Mouse (Mus musculus): Measurements from ENCODE around the gene Ephb2. TPM values are rescaled to one million over a fixed set of nuclear protein-coding genes. Genes with fewer than 3 reads are reported as not detected.
A peak's percentile ranks its signal among the peaks of the same experiment; 100 is the strongest.

Ephb2 gene
- polyA plus RNA-seq, 1 experiment from 2014 or later = 33.7 TPM

GRCm38 (mm10) chr4:136602568-136602967 is 233.2 kb downstream of the Ephb2 start, which contains the start of gene Kdm1a:
Kdm1a (minus strand) TSS chr4:136602723.
- ATAC-seq (ENCODE audit: low FRiP score) (peak; percentile 85), DNase-seq (ENCODE audit: low spot score, missing footprints) (peak; percentile 100)
- Histone ChIP-seq H3K27ac (ENCODE audit: low read depth, low read length) (peak within 1 kb of the TSS; percentile 79), H3K4me1 (ENCODE audit: control insufficient read depth, insufficient read depth, low read length) (peaks cover 9% of the 10 kb centered on the region), H3K27me3 (ENCODE audit: control insufficient read depth, insufficient read depth, low read length) (no peaks in the 10 kb centered on the region), H3K4me3 (ENCODE audit: low read depth, low read length) (peak within 1 kb of the TSS; percentile 99), H3K4me2 (peak within 1 kb of the TSS; percentile 55), H3K9ac (ENCODE audit: low read length) (peak within 1 kb of the TSS; percentile 99), H3K9me3 (ENCODE audit: control insufficient read depth, low read length) (no peaks in the 10 kb centered on the region; the same call in 1 of the 2 replicates), H3K36me3 (ENCODE audit: control insufficient read depth, insufficient read depth, low read length) (no peaks in the 10 kb centered on the region)
- WGBS = under 1% methylated on average over 32 of the region's 45 CpGs

GRCm38 (mm10) chr4:136602018-136602554 is 233.7 kb downstream of the Ephb2 start:
- no peaks in the 10 kb centered on the region for H3K36me3 ChIP-seq (ENCODE audit: control insufficient read depth, insufficient read depth, low read length)
- peak; percentile 97 for DNase-seq (ENCODE audit: low spot score, missing footprints)
- peak overlapping the region; percentile 99 for H3K4me3 ChIP-seq (ENCODE audit: low read depth, low read length)
- peak overlapping the region; percentile 55 for H3K4me2 ChIP-seq
- peak overlapping the region; percentile 79 for H3K27ac ChIP-seq (ENCODE audit: low read depth, low read length)
- WGBS = under 1% methylated on average over 66 of the region's 68 CpGs
- H3K27me3 ChIP-seq (ENCODE audit: control insufficient read depth, insufficient read depth, low read length) = no peaks in the 10 kb centered on the region
- ATAC-seq (ENCODE audit: low FRiP score) = peak; percentile 65
- H3K9me3 ChIP-seq (ENCODE audit: control insufficient read depth, low read length) = no peaks in the 10 kb centered on the region; the same call in 1 of the 2 replicates
- H3K4me1 ChIP-seq (ENCODE audit: control insufficient read depth, insufficient read depth, low read length) = peaks cover 9% of the 10 kb centered on the region
- peak overlapping the region; percentile 99 for H3K9ac ChIP-seq (ENCODE audit: low read length)

GRCm38 (mm10) chr4:136601476-136601875 is 234.3 kb downstream of the Ephb2 start:
- Histone ChIP-seq H3K4me1 (ENCODE audit: control insufficient read depth, insufficient read depth, low read length) (peaks cover 9% of the 10 kb centered on the region), H3K4me2 (peak overlapping the region; percentile 55), H3K36me3 (ENCODE audit: control insufficient read depth, insufficient read depth, low read length) (no peaks in the 10 kb centered on the region), H3K27ac (ENCODE audit: low read depth, low read length) (peak overlapping the region; percentile 79; the same call in 1 of the 2 replicates), H3K9ac (ENCODE audit: low read length) (peak overlapping the region; percentile 99), H3K9me3 (ENCODE audit: control insufficient read depth, low read length) (no peaks in the 10 kb centered on the region; the same call in 1 of the 2 replicates), H3K4me3 (ENCODE audit: low read depth, low read length) (peak overlapping the region; percentile 99), H3K27me3 (ENCODE audit: control insufficient read depth, insufficient read depth, low read length) (no peaks in the 10 kb centered on the region)
- ATAC-seq (ENCODE audit: low FRiP score) (no peak), DNase-seq (ENCODE audit: low spot score, missing footprints) (peak; percentile 94)
- WGBS = 5% methylated on average over 13 of the region's 13 CpGs

- H3K4me3 ChIP-seq (ENCODE audit: low read depth, low read length) = peak overlapping the region; percentile 99
- peaks cover 9% of the 10 kb centered on the region for H3K4me1 ChIP-seq (ENCODE audit: control insufficient read depth, insufficient read depth, low read length)
- H3K27me3 ChIP-seq (ENCODE audit: control insufficient read depth, insufficient read depth, low read length) = no peaks in the 10 kb centered on the region
- no peak overlapping the region for H3K9ac ChIP-seq (ENCODE audit: low read length)
- no peak overlapping the region for H3K27ac ChIP-seq (ENCODE audit: low read depth, low read length)
- no peak for ATAC-seq (ENCODE audit: low FRiP score)
- 92% methylated on average over 2 of the region's 2 CpGs for WGBS
- H3K36me3 ChIP-seq (ENCODE audit: control insufficient read depth, insufficient read depth, low read length) = no peaks in the 10 kb centered on the region
- H3K4me2 ChIP-seq = peak overlapping the region; percentile 55
- H3K9me3 ChIP-seq (ENCODE audit: control insufficient read depth, low read length) = no peaks in the 10 kb centered on the region; the same call in 1 of the 2 replicates
- peak; percentile 83 for DNase-seq (ENCODE audit: low spot score, missing footprints)
Measured at GRCm38 (mm10) chr4:136600536-136600935, 235.3 kb downstream of the Ephb2 start.

- whole genome bisulfite sequencing = 96% methylated on average over 3 of the region's 3 CpGs
- Histone ChIP-seq H3K36me3 (ENCODE audit: control insufficient read depth, insufficient read depth, low read length) (no peaks in the 10 kb centered on the region), H3K9ac (ENCODE audit: low read length) (no peak overlapping the region), H3K27ac (ENCODE audit: low read depth, low read length) (no peak overlapping the region), H3K9me3 (ENCODE audit: control insufficient read depth, low read length) (no peaks in the 10 kb centered on the region; the same call in 1 of the 2 replicates), H3K4me3 (ENCODE audit: low read depth, low read length) (no peak overlapping the region), H3K4me2 (no peak overlapping the region), H3K27me3 (ENCODE audit: control insufficient read depth, insufficient read depth, low read length) (no peaks in the 10 kb centered on the region), H3K4me1 (ENCODE audit: control insufficient read depth, insufficient read depth, low read length) (peaks cover 9% of the 10 kb centered on the region)
- DNase-seq (ENCODE audit: low spot score, missing footprints) = peak; percentile 84
- ATAC-seq (ENCODE audit: low FRiP score) = no peak
Measured at GRCm38 (mm10) chr4:136599869-136600268, 235.9 kb downstream of the Ephb2 start.

DNA sequence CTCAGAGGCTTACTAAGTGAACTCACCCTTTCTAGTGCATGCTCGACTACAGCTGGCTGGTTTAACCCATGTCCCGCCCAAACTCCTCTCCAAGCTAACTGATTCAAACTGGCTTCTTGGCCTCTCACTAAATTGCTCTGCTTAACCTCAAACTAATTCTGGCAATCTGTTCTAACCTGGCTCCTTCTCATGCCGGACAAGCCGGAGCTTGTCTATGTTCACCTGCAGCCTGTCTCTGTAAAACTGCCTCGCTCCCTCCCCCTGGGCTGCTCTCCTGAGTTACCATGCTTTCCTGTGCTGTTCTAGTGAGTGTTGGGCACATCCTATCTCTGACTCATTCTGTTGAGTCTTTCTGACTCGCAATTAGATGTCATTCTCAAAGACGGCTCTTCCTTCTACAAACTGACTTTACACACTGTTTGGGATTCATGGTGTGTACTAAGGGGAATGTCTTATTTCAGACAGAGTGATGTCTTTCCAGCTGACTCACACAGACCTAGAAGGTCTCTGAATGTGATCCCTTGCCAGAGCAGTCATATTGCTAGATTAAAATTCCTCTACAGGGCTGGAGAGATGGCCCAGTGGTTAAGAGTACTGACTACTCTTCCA is 237.4 kb downstream of the Ephb2 start:
- peak; percentile 67 for DNase-seq (ENCODE audit: low spot score, missing footprints)
- no peak overlapping the region for H3K4me2 ChIP-seq
- no peaks in the 10 kb centered on the region for H3K36me3 ChIP-seq (ENCODE audit: control insufficient read depth, insufficient read depth, low read length)
- 95% methylated on average over 7 of the region's 7 CpGs for WGBS
- no peaks in the 10 kb centered on the region; the same call in 1 of the 2 replicates for H3K9me3 ChIP-seq (ENCODE audit: control insufficient read depth, low read length)
- H3K9ac ChIP-seq (ENCODE audit: low read length) = no peak overlapping the region
- no peak overlapping the region for H3K27ac ChIP-seq (ENCODE audit: low read depth, low read length)
- H3K27me3 ChIP-seq (ENCODE audit: control insufficient read depth, insufficient read depth, low read length) = no peaks in the 10 kb centered on the region
- H3K4me3 ChIP-seq (ENCODE audit: low read depth, low read length) = no peak overlapping the region
- ATAC-seq (ENCODE audit: low FRiP score) = no peak
- peaks cover 13% of the 10 kb centered on the region for H3K4me1 ChIP-seq (ENCODE audit: control insufficient read depth, insufficient read depth, low read length)

Small RNA genes lying within 50 kb of the gene (microRNA-seq; reads per million reads assigned to microRNA genes)
- not detected for gene Gm22180

Other genes with a start within 250 kb of the Ephb2 start
- 89.6 and 92.3 TPM in 2 replicates for gene Kdm1a, start 233.3 kb downstream of the Ephb2 start, polyA plus RNA-seq (2014; fragmentation: Nextera tagmentation; extraction: Ambion mirVana)
- not detected in 2 replicates for gene Tex46, start 225.6 kb downstream of the Ephb2 start, polyA plus RNA-seq (2014; fragmentation: Nextera tagmentation; extraction: Ambion mirVana)
- gene Lactbl1, start 213.4 kb downstream of the Ephb2 start, polyA plus RNA-seq (2014; fragmentation: Nextera tagmentation; extraction: Ambion mirVana) = 0.06 TPM in 1 of 2 replicates, not detected in the other
- 31.5 and 34.7 TPM in 2 replicates for gene C1qb, start 50.2 kb upstream of the Ephb2 start, polyA plus RNA-seq (2014; fragmentation: Nextera tagmentation; extraction: Ambion mirVana)
- gene C1qc, start 57.1 kb upstream of the Ephb2 start, polyA plus RNA-seq (2014; fragmentation: Nextera tagmentation; extraction: Ambion mirVana) = 17.7 and 18.9 TPM in 2 replicates
- 14.3 and 15.3 TPM in 2 replicates for gene C1qa, start 62.8 kb upstream of the Ephb2 start, polyA plus RNA-seq (2014; fragmentation: Nextera tagmentation; extraction: Ambion mirVana)
- 4.1 and 5.0 TPM in 2 replicates for gene Epha8, start 120.8 kb upstream of the Ephb2 start, polyA plus RNA-seq (2014; fragmentation: Nextera tagmentation; extraction: Ambion mirVana)
- 3.4 and 4.2 TPM in 2 replicates for gene Zbtb40, start 212.8 kb upstream of the Ephb2 start, polyA plus RNA-seq (2014; fragmentation: Nextera tagmentation; extraction: Ambion mirVana)

Measured in midbrain, embryonic 11.5 days (tissue).